Mouse (Mus musculus) MEL (cell line): ENCODE data around the gene Col4a3bp. TPM values are rescaled to one million over a fixed set of nuclear protein-coding genes. Genes with fewer than 3 reads are reported as not detected.

Experiments
- DNase-seq: peaks from one replicate; pipeline ENCODE4 v3.0.0; 2011; ENCODE audit warnings: low read depth, low spot score
- H3K27ac ChIP-seq: 2 replicates; pipeline ENCODE4 v1.5.1; 2012; ENCODE audit warnings: low read depth, mild to moderate bottlenecking, control low read depth, low read length, moderate library complexity; ENCODE audit not compliant: control insufficient read depth
- H3K27me3 ChIP-seq, 2 experiments: fragments of 150-350 bp in 1 of 2; sonication (generic) in 1 of 2; 2 replicates each; pipeline ENCODE4 v1.6.1; 2012; ENCODE audit warnings: low read length in 2 of 2, mild to moderate bottlenecking in 2 of 2, improper control_type of control experiment in 1 of 2, moderate library complexity in 1 of 2; ENCODE audit not compliant: insufficient read depth in 2 of 2, control insufficient read depth in 1 of 2
- H3K36me3 ChIP-seq, 2 experiments: 2 replicates each; pipeline ENCODE4 v1.6.1; 2012 to 2014; ENCODE audit warnings: low read length in 2 of 2, improper control_type of control experiment in 1 of 2, inconsistent platforms in 1 of 2, mild to moderate bottlenecking in 1 of 2; ENCODE audit not compliant: insufficient read depth in 2 of 2, control insufficient read depth in 1 of 2
- H3K4me1 ChIP-seq, 2 experiments: fragments of 150-350 bp in 1 of 2; sonication (generic) in 1 of 2; 2 replicates each; pipeline ENCODE4 v1.6.1; 2012; ENCODE audit warnings: low read length in 2 of 2, improper control_type of control experiment in 1 of 2, mild to moderate bottlenecking in 1 of 2; ENCODE audit not compliant: insufficient read depth in 2 of 2, control insufficient read depth in 1 of 2
- H3K4me3 ChIP-seq, 2 experiments: fragments of 150-350 bp in 1 of 2; sonication (generic) in 1 of 2; 2 replicates each; pipeline ENCODE4 v1.5.1; 2012; ENCODE audit warnings: low read depth in 2 of 2, low read length in 2 of 2, mild to moderate bottlenecking in 2 of 2, moderate library complexity in 2 of 2, control low read depth in 1 of 2, improper control_type of control experiment in 1 of 2; ENCODE audit not compliant: control insufficient read depth in 1 of 2, insufficient read depth in 1 of 2
- H3K79me2 ChIP-seq: 2 replicates; pipeline ENCODE4 v1.6.1; 2012; ENCODE audit warnings: mild to moderate bottlenecking, low read length, moderate library complexity; ENCODE audit not compliant: control insufficient read depth, poor library complexity, insufficient read depth
- H3K9ac ChIP-seq: 2 replicates; pipeline ENCODE4 v1.6.1; 2012; ENCODE audit warnings: low read depth, mild to moderate bottlenecking, control low read depth, low read length, moderate library complexity; ENCODE audit not compliant: control insufficient read depth, poor library complexity, severe bottlenecking
- H3K9me3 ChIP-seq: fragments of 150-350 bp; sonication (generic); replicated peaks from 2 replicates; pipeline ENCODE4 v1.6.1; 2012; ENCODE audit warnings: mild to moderate bottlenecking, low read length, improper control_type of control experiment, moderate library complexity; ENCODE audit not compliant: insufficient read depth
- BHLHE40 ChIP-seq: IDR thresholded peaks from 2 replicates; pipeline ENCODE4 v1.6.1; 2012; ENCODE audit warnings: low read depth, mild to moderate bottlenecking, inconsistent platforms, low read length, improper control_type of control experiment, borderline replicate concordance
- CTCF ChIP-seq, 3 experiments: IDR thresholded peaks in 2 of 3; conservative IDR thresholded peaks in 1 of 3; 2 replicates each; pipeline ENCODE4 v1.5.1; 2011 to 2012; ENCODE audit warnings: low read length in 3 of 3, low read depth in 2 of 3, mild to moderate bottlenecking in 2 of 3, improper control_type of control experiment in 1 of 3, inconsistent platforms in 1 of 3, mixed read lengths in 1 of 3, moderate library complexity in 1 of 3; ENCODE audit not compliant: control insufficient read depth in 1 of 3, insufficient read depth in 1 of 3, poor library complexity in 1 of 3, severe bottlenecking in 1 of 3
- E2F4 ChIP-seq: IDR thresholded peaks from 2 replicates; pipeline ENCODE4 v1.6.1; 2011; ENCODE audit warnings: low read depth, low read length, improper control_type of control experiment, borderline replicate concordance
- EP300 ChIP-seq, 2 experiments: IDR thresholded peaks; 2 replicates each; pipeline ENCODE4 v1.6.1; 2011; ENCODE audit warnings: improper control_type of control experiment in 2 of 2, low read length in 2 of 2, low read depth in 1 of 2, mild to moderate bottlenecking in 1 of 2
- ETS1 ChIP-seq: IDR thresholded peaks from 2 replicates; pipeline ENCODE4 v1.6.1; 2012; ENCODE audit warnings: low read depth, mild to moderate bottlenecking, inconsistent platforms, low read length, improper control_type of control experiment, moderate library complexity
- GATA1 ChIP-seq: IDR thresholded peaks from 2 replicates; pipeline ENCODE4 v1.6.1; 2011; ENCODE audit warnings: low read depth, low read length, improper control_type of control experiment
- JUND ChIP-seq: IDR thresholded peaks from 2 replicates; pipeline ENCODE4 v1.6.1; 2011; ENCODE audit warnings: low read depth, mild to moderate bottlenecking, improper control_type of control experiment, low read length
- KAT2A ChIP-seq: conservative IDR thresholded peaks from 2 replicates; pipeline ENCODE4 v1.6.1; 2012; ENCODE audit warnings: low read depth, low read length, improper control_type of control experiment, inconsistent platforms
- MEF2A ChIP-seq: IDR thresholded peaks from 2 replicates; pipeline ENCODE4 v1.6.1; 2014; ENCODE audit warnings: low read depth, mild to moderate bottlenecking, inconsistent platforms, low read length, improper control_type of control experiment; ENCODE audit not compliant: poor library complexity, insufficient replicate concordance, severe bottlenecking; ENCODE audit errors: extremely low read depth
- NELFE ChIP-seq: IDR thresholded peaks from 2 replicates; pipeline ENCODE4 v1.6.1; 2011; ENCODE audit warnings: low read depth, low read length, improper control_type of control experiment
- POLR2A ChIP-seq, 2 experiments: IDR thresholded peaks; 2 replicates each; pipeline ENCODE4 v1.6.1; 2011 to 2012; ENCODE audit warnings: low read length in 2 of 2, mild to moderate bottlenecking in 2 of 2, control low read depth in 1 of 2, improper control_type of control experiment in 1 of 2, low read depth in 1 of 2, moderate library complexity in 1 of 2; ENCODE audit not compliant: control insufficient read depth in 1 of 2, insufficient read depth in 1 of 2, poor library complexity in 1 of 2
- POLR2AphosphoS5 ChIP-seq: IDR thresholded peaks from 2 replicates; pipeline ENCODE4 v1.6.1; 2012; ENCODE audit warnings: low read depth, borderline replicate concordance, mild to moderate bottlenecking, inconsistent platforms, low read length, moderate library complexity, mixed read lengths
- TAL1 ChIP-seq: IDR thresholded peaks from 2 replicates; pipeline ENCODE4 v1.6.1; 2012; ENCODE audit warnings: mild to moderate bottlenecking, inconsistent platforms, low read length, moderate library complexity, mixed read lengths
- TCF12 ChIP-seq: IDR thresholded peaks from 2 replicates; pipeline ENCODE4 v1.6.1; 2014; ENCODE audit warnings: low read depth, mild to moderate bottlenecking, inconsistent platforms, low read length, improper control_type of control experiment, moderate library complexity
- ZKSCAN1 ChIP-seq: IDR thresholded peaks from 2 replicates; pipeline ENCODE4 v1.6.1; 2012; ENCODE audit warnings: low read depth, mild to moderate bottlenecking, inconsistent platforms, low read length, improper control_type of control experiment, moderate library complexity
- ZMIZ1 ChIP-seq: IDR thresholded peaks from 2 replicates; pipeline ENCODE4 v1.6.1; 2012; ENCODE audit warnings: low read depth, mild to moderate bottlenecking, inconsistent platforms, low read length, improper control_type of control experiment, moderate library complexity
- ZNF384 ChIP-seq: IDR thresholded peaks from 2 replicates; pipeline ENCODE4 v1.6.1; 2012; ENCODE audit warnings: low read depth, mild to moderate bottlenecking, inconsistent platforms, low read length, improper control_type of control experiment
- polyA plus RNA-seq, 2 experiments: library from polyadenylated mRNA; stranded (reverse) in 1 of 2; unstranded in 1 of 2; fragments of >175 nt in 1 of 2; fragments of >200 nt in 1 of 2; gene quantifications; 2 replicates each; pipeline versions ENCODE4 v1.2.1 to v1.2.4; 2012; ENCODE audit warnings: low replicate concordance in 2 of 2, low read depth in 1 of 2; ENCODE audit not compliant: insufficient read length in 2 of 2, insufficient read depth in 1 of 2, missing spikeins in 1 of 2
- total RNA-seq: library from RNA; depleted of rRNA; stranded (reverse); fragments of 300-350 nt; gene quantifications from 2 replicates; pipeline ENCODE4 v1.2.3, GENCODE M21; 2012

Gene Col4a3bp
- total and polyA plus RNA-seq, 3 experiments, result 8.9 to 12.1 TPM; not detected in 1

GRCm38 (mm10) chr13:96677071-96677470 is 134.7 kb downstream of the Col4a3bp start:
- H3K4me3 ChIP-seq, result no peak overlapping the region
- TF ChIP-seq EP300 (IDR thresholded peaks at IDR 0.05; ENCODE audit: low read depth in 1 of 2, low read length in 2 of 2) (peak in 1 of 2 experiments; percentile 25; a peak in 1 of 4 replicates), POLR2AphosphoS5 (no peak), NELFE (no peak), ZNF384 (no peak), TAL1 (no peak), BHLHE40 (no peak), ZMIZ1 (no peak), JUND (peak; percentile 51; the same call in 1 of the 2 replicates)
- TF ChIP-seq, all 39 proteins: peak for 2
- H3K79me2 ChIP-seq, result no peaks in the 10 kb centered on the region
- DNase-seq, result peak; percentile 63
- no peaks in the 10 kb centered on the region for H3K27me3 ChIP-seq
- H3K36me3 ChIP-seq, result peaks cover 0 to 15% of the 10 kb centered on the region in 2 experiments; a peak in 2 of 4 replicates
- no peak overlapping the region for H3K27ac ChIP-seq
- no peaks in the 10 kb centered on the region for H3K9me3 ChIP-seq
- H3K9ac ChIP-seq, result no peak overlapping the region
- H3K4me1 ChIP-seq, result peaks cover 0 to 15% of the 10 kb centered on the region in 2 experiments; a peak in 2 of 4 replicates

- peaks cover 0 to 15% of the 10 kb centered on the region in 2 experiments; a peak in 2 of 4 replicates for H3K4me1 ChIP-seq
- TF ChIP-seq KAT2A (no peak), GATA1 (no peak), ZKSCAN1 (no peak), POLR2AphosphoS5 (no peak), ETS1 (no peak), ZMIZ1 (no peak), NELFE (no peak), POLR2A (IDR thresholded peaks at IDR 0.05; ENCODE audit: control insufficient read depth in 1 of 2, insufficient read depth in 1 of 2, low read depth in 1 of 2, low read length in 2 of 2, poor library complexity in 1 of 2) (no peak), E2F4 (no peak), MEF2A (no peak), CTCF (IDR thresholded peaks at IDR 0.05 in 2 of 3, conservative IDR thresholded peaks at IDR 0.05 in 1 of 3; ENCODE audit: control insufficient read depth in 1 of 3, insufficient read depth in 1 of 3, low read depth in 2 of 3, low read length in 3 of 3, poor library complexity in 1 of 3, severe bottlenecking in 1 of 3) (no peak), EP300 (IDR thresholded peaks at IDR 0.05; ENCODE audit: low read depth in 1 of 2, low read length in 2 of 2) (no peak), TCF12 (no peak)
These were observed 136.2 kb downstream of the Col4a3bp start for GRCm38 (mm10) chr13:96678616-96679015.

More at GRCm38 (mm10) chr13:96678616-96679015, 136.2 kb downstream of the Col4a3bp start:
- Histone ChIP-seq H3K4me3 (no peak overlapping the region), H3K79me2 (no peaks in the 10 kb centered on the region), H3K27me3 (no peaks in the 10 kb centered on the region), H3K27ac (no peak overlapping the region), H3K9me3 (no peaks in the 10 kb centered on the region), H3K36me3 (peaks cover 0 to 11% of the 10 kb centered on the region in 2 experiments; a peak in 2 of 4 replicates), H3K9ac (no peak overlapping the region)
- DNase-seq, result no peak
